Mouse (Mus musculus) c-Kit-negative CD71-positive TER-119-positive erythroid progenitor cells, embryonic 14.5 days (primary cell): ENCODE data around the gene Fam163a.

ENCODE experiments used
- DNase-seq: peaks from one replicate; pipeline ENCODE4 v3.0.0-alpha.2; 2013; ENCODE audit warnings: low read depth, low spot score

Fam163a gene

DNA sequence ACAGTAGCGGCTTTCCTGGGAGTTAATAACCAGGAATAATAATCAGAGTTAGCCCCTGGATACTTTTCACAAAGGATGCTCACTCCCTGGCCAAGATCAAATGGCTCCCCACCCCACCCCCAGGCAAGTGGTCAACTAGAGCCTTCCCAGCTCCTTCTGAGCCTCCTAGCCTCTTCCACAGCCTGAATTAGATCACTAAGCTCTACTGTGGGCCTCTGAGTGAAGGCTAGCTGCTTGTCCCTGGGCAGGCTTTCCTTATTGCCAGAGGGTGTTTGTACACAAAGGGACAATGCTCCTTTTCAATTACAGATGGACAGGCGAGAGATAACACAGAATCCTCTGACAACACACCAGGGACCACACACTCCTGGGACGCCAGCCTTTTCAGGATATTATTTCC, 2.2 kb downstream of the Fam163a start:
- DNase-seq, result no peak

DNA sequence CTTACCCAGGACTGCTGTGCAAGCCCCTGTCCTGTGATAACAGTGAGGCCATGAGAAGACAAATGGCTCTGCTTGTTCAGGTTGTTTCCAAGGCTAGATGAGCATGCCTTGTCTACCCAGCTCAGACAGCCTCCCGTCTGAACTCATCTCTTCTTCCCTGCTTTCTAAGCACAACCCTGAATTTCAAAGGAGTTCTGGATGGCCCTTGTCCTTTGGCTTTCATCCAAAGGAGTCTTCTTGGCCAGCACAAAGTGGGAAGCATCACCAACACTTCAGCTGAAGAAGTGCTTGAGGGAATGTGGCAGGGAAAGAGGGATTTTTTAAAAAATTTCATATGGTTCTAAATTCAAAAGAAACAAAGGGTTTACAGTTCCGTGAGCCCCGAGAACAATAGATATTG, 3.8 kb downstream of the Fam163a start:
- no peak for DNase-seq

GRCm38 (mm10) chr1:156197588-156197987, 7.2 kb downstream of the Fam163a start:
- no peak for DNase-seq

- DNase-seq, result no peak
These were observed 11.5 kb downstream of the Fam163a start for GRCm38 (mm10) chr1:156193292-156193691.

DNA sequence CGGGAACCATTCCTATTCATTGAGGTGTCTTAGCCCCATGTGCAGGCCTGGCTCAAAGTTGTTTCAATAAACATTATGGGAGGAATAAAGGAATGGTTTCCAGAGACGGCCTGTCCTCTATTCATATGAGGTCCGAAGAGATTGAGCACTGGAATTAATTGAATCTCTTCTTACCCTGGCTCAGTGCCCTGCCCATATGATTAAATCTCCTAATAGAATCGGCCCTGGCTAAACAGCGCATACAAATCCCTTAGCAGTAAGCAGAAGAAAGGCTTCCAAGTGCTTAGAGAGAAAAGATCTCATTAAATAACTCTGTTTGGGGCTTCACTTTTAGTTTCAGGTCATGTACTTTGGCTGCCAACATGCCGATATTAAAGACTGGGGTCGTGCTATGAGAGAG, 12.0 kb downstream of the Fam163a start:
- DNase-seq, result no peak

- no peak for DNase-seq
These were observed 18.2 kb downstream of the Fam163a start for GRCm38 (mm10) chr1:156186646-156187045.

- no peak for DNase-seq
These were observed 20.7 kb downstream of the Fam163a start for GRCm38 (mm10) chr1:156184158-156184571.

DNA sequence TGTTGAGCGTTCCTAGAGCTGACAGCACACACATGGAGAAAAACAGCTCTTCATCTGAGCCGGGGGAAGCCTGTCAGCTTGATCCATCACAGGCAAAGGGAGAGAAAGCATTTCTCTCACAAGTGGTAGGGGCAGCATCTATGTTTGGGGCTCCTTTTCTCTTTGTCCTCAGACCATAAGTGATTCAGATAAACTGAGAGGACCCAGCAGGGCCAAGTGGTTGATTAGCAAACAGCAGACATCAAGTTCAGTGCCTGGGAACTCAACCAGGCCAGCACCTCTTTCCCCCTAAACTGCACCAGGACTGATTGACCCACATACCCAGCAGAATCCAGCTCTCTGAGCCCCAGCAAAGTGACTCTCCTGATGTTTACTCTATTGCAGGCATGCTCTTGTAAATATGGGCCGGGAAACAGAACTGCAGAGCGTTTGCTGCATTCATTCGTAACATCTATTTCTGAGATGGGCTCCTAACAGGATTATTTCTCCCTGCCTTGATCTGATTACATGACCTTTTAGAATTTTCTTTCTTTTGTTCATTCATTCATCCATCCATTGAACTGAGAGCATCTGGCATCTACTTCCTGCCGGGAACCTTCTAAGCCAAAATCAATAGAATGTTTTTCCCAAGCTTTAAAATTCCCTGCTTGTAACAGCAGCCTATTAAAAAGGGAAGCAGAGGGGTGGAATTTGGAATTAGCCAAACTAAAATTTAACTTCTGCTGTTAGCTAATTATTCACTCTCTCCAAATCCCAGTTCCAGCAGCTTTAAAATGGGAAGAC, 21.5 kb downstream of the Fam163a start:
- DNase-seq, result no peak

GRCm38 (mm10) chr1:156179875-156180274, 25.0 kb downstream of the Fam163a start:
- no peak for DNase-seq

- DNase-seq, result no peak
These were observed 36.1 kb downstream of the Fam163a start for GRCm38 (mm10) chr1:156168737-156169136.

DNA sequence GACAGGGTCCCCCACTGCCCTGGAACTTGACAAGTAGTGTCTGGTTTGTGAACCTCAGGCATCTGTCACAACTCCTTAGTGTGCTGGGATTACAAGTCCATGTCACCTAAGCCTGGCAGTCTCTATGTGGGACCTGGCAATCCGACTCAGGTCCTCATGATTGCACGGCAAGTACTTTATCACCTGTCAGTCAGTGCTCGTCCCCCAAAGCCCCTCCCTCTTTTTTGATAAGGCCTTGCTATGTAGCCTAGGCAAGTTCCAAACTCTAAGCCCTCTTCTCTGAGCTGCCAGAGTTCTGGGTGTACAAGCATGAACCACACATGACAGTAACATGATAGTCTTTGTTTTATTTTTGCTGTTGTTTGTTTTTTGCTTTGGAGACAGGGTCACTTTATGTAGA, 88.1 kb downstream of the Fam163a start:
- DNase-seq, result no peak

- DNase-seq, result no peak
These were observed 90.8 kb downstream of the Fam163a start for GRCm38 (mm10) chr1:156113884-156114499.

DNA sequence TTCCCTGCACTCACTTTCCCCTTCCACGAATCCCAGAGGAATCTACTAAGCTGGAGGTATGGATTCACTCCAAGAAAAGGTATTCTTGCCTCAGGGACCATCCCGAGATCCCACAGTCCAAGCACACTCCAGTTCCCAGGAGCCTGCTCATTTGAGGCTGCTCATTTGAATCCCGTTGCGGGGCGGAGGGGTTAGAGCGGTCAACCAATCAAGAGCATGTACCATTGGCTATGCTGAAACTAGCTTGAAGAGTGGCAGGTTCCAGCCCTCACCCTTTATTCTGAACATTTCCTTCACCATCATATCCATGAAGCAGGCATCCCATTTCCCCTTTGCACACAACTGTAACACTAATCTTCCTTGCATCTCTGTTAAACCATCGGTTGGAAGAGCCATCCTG, 92.7 kb downstream of the Fam163a start:
- no peak for DNase-seq

DNA sequence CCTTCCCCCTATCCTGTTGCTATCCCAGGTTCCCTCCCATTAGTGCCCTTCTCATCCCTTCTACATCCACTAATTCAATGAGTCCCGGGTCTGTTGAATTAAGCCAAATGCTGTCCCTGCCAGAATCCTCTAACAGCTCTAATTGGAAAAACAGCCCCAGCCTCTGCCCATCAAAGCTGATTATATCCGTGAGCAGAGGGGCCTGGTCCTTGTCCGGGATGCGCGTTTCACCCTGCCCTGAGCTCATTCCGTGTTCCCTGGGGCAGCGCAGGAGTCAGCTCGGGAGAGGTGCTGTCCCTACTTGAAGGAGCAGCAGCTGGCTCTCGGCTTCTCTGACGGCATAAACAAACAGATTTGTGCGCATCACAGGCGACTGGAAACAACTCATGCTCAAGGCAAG, 93.1 kb downstream of the Fam163a start:
- no peak for DNase-seq

DNA sequence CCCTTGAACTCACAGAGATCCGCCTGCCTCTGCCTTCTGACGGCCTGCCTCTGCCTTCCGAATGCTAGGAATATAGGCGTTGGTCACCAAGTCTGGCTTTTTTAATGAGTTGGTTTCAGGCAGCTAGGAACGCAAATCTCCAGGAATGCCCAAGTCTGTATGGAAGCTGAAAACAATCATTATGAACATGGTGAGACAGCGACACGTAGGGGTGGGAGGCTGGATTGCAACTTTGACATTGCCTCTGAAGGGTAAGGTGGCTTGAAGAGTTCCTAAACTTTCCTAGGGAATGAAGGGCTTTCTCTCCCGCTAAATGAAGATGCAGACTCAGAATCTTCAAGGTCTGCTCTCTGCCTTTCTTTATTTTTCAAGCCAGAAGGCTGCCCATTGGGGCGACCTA, 93.7 kb downstream of the Fam163a start:
- no peak for DNase-seq

DNA sequence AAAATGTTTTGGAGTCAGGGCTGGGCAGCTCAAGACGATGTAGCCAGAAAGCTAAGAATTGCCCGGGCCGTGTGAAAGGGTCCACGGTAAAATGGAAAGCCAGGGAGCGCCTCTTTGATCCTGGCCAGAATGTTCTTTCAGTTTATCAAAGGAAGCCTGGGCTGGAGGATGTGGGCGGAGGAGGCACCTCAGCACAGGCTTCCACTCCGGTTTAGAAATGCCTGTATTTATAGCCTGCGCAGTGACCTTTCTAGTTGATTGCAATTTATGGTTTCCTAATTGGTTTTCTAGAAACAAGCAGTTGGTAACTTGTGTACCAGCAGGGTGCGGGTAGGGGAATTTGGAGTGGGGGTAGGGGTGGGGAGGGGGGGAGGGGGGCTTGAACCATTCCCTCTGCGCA, 96.4 kb downstream of the Fam163a start:
- DNase-seq, result no peak

DNA sequence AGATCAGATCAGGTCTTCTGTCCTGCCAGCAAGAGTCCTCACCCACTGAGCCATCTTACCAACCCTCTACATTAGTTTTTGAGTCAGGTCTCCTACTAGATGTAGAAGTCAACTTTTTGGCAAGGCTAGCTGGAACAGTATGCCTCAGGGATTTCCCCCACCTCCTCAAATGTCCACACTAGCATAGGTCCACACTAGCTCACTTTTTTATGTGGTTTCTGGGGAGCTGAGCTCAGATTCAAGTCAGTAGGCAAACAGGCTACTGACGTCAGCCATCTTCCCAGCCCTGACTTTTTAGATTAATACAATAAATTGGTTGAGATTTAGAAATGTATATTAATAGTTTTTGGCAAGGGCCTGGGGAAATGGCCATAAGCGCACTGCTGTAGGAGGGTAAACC, 97.4 kb downstream of the Fam163a start:
- no peak for DNase-seq

GRCm38 (mm10) chr1:156105381-156105780, 99.4 kb downstream of the Fam163a start:
- no peak for DNase-seq

DNA sequence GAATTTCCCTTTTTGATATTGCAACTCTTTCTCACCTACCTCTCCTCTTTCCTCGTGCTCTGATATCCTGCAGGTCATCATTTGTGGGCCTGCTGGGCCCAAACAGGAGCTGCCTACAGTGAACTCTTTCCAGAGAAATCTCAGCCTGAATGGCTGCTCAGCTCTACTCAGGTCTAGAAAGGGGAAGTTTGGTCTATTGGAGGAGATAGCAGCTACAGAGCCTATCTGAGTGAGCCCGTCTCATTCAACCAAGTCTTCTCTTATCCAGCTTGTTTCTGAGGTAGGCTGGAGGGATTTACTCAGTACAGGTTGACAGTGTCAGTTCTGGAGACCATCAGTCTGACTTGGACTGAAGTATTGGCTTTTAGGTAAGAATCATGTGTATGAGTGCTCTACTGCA, 101.1 kb downstream of the Fam163a start:
- no peak for DNase-seq

DNA sequence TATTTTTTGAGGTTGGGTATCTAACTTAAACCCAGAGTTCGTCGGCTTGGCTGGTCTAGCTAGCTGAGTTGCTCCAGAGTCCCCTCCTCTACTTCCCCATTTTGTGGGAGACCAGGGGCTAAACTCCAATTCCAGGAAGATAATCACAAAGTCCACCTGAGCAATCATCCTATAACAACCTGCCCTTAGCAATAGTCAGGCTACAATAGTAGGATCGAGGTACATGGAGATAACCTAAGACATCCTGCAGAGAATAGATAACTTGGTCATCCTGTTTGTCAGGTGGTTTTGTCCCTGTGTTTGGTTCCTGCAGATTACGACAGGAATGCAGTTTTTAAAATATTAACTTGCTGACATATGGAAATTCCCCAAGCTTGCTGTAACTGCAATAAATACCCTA, 113.0 kb downstream of the Fam163a start:
- DNase-seq, result no peak

DNA sequence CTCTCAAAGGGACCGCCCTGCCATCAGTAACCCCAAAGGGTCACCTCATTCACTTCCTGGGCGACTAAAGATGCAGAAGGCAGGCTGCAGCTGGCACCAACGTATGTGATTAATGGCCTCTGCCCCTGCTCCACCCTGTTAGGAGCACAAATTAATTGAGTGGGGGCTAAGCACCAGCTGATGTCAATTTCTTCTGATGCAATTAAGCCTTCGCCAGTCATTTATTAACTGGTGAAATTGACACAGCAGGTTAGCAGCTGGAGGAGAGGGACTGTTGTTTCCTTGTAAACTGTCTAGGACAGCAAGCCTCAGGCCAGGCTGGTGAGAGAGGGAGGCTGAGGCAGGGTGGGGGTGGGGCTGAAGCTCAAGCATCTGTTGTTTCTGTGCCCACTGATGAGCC, 114.8 kb downstream of the Fam163a start:
- no peak for DNase-seq

DNA sequence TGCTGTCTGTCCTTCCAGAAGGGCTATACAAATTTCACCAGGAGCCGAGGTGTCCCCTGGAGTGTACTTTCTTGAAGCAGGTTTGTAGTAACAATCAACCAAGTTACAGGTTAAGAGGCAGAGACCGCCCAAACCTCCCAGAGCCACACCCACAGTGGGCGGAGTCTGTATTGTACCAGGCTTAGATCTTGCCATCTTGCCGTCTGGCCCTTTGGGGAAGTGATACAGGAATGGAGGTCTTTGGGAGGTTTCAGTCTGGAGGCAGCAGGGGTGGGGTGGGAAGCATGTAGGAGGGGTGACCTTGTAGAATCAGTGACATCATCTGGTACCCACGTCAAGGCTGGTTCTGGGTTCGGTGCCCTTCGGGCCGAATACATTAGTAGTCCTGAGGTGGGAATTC, 115.3 kb downstream of the Fam163a start:
- no peak for DNase-seq

- DNase-seq, result no peak
These were observed 117.2 kb downstream of the Fam163a start for GRCm38 (mm10) chr1:156087586-156087985.
